Mouse (Mus musculus): ENCODE data around the gene Dnm1. TPM values are rescaled to one million over a fixed set of nuclear protein-coding genes. Genes with fewer than 3 reads are reported as not detected.

Gene Dnm1
- 12.4 and 12.8 TPM in 2 replicates for polyA plus RNA-seq (2014; fragmentation: Nextera tagmentation; extraction: Ambion mirVana)

DNA sequence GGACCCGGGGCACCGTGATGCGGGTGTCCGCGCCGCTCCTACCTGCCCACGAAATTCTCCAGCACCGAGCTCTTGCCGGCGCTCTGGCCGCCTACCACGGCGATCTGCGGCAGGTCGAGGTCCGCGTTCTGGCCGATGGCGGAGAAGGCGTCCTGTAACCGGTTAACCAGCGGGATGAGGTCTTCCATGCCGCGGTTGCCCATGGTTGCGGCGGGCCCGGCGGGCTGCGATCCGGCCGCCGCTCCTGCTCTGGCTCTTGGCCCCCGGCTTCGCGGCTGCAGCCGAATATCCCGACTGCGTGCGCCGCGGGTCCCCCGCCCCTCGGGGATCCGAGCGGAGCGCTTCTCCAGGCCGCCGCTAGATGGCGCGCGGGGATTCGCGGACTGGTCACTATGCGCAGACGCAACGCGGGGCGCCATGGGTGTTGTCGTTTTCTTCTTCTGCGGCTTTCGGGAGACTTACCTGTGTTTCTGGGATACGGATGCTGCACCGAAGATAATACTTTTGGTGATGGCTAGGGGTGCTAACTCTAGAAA lies at the start of gene Dnm1:
TSS of gene Dnm1 (minus strand) at position 332 of the 536 bp plus-strand sequence.
- Histone ChIP-seq H3K4me1 (replicated peaks; ENCODE audit: control insufficient read depth, insufficient read depth, low read length) (0 out of 2 replicates have a peak, but pooled peaks cover 7% of the 10 kb centered on the region), H3K4me2 (ENCODE audit: low read depth, low read length, severe bottlenecking) (peak within 1 kb of the TSS; percentile 93), H3K9me3 (ENCODE audit: control insufficient read depth, low read length) (no peaks in the 10 kb centered on the region), H3K4me3 (ENCODE audit: low read depth, low read length) (peak within 1 kb of the TSS; percentile 54), H3K27me3 (ENCODE audit: control insufficient read depth, insufficient read depth, low read length) (no peaks in the 10 kb centered on the region), H3K27ac (ENCODE audit: low read depth, low read length) (no peak within 1 kb of the TSS; the same call in 1 of the 2 replicates), H3K36me3 (ENCODE audit: control insufficient read depth, insufficient read depth, low read length) (no peaks in the 10 kb centered on the region), H3K9ac (ENCODE audit: low read length) (peak within 1 kb of the TSS; percentile 73)
- ATAC-seq (replicated peaks; ENCODE audit: low FRiP score) = peak; percentile 62
- DNase-seq (ENCODE audit: low spot score) = peak; percentile 96
- under 1% methylated on average over 63 of the region's 63 CpGs for WGBS

DNA sequence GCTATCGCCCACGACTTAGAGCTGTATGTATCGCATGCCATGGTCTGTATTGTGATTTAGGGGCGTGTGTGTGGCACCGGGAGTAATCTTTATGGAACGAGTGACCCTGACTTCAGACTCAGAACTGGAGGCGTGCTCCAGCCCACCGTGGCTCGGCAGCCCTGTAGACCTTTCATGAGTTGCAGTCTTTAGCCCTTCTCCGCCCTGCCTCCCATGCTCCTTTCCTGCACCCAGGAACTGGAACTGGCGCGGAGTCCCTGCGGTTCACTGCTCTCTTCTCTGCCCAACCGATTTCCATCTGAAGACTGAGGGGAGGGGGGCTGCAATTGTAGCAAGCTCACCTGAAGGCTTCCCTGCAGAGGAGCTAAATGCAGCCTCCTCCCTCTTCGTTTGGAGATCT lies 43.6 kb upstream of the Dnm1 start:
- peaks cover 3% of the 10 kb centered on the region; the same call in 1 of the 2 replicates for H3K4me1 ChIP-seq (replicated peaks; ENCODE audit: control insufficient read depth, insufficient read depth, low read length)
- peak overlapping the region; percentile 76 for H3K9ac ChIP-seq (ENCODE audit: low read length)
- no peaks in the 10 kb centered on the region; the same call in 1 of the 2 replicates for H3K36me3 ChIP-seq (ENCODE audit: control insufficient read depth, insufficient read depth, low read length)
- H3K9me3 ChIP-seq (ENCODE audit: control insufficient read depth, low read length) = no peaks in the 10 kb centered on the region
- under 1% methylated on average over 15 of the region's 15 CpGs for WGBS
- no peaks in the 10 kb centered on the region for H3K27me3 ChIP-seq (ENCODE audit: control insufficient read depth, insufficient read depth, low read length)
- H3K4me2 ChIP-seq (ENCODE audit: low read depth, low read length, severe bottlenecking) = peak overlapping the region; percentile 83
- H3K4me3 ChIP-seq (ENCODE audit: low read depth, low read length) = peak overlapping the region; percentile 80
- H3K27ac ChIP-seq (ENCODE audit: low read depth, low read length) = no peak overlapping the region
- DNase-seq (ENCODE audit: low spot score) (no peak), ATAC-seq (replicated peaks; ENCODE audit: low FRiP score) (no peak)

DNA sequence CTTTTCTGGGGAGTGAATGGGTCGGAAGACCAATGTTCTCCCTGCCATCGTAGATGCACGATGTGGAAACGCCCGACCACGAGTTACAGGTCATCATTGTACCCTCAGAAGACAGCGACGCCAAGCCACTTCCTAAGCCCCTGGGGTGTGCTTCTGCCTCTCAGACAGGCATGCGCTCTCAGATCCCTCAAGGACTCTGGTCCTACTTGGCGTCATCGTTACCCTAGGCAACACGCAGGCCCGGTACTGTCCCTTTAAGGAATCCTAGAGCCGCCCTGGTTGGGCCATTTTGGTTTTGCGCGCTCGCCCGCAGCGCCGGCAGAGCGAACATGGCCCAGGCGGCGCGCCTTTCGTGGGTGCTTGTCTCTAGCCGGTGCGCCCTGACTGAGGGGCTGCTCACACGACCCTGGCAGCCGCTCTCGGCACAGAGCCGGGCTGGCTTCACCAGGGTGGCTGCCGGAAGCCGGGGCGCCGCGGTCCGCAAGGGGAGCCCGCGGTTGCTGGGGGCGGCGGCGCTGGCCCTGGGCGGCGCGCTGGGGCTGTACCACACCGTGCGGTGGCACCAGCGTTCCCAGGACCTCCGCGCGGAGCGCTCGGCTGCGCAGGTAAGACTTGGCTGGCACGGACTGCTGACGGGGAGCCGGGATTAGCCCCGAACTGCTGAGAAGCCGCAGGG lies 42.9 kb upstream of the Dnm1 start:
- H3K36me3 ChIP-seq (ENCODE audit: control insufficient read depth, insufficient read depth, low read length) = no peaks in the 10 kb centered on the region; the same call in 1 of the 2 replicates
- H3K4me1 ChIP-seq (replicated peaks; ENCODE audit: control insufficient read depth, insufficient read depth, low read length) = peaks cover 3% of the 10 kb centered on the region; the same call in 1 of the 2 replicates
- peak overlapping the region; percentile 75 for H3K27ac ChIP-seq (ENCODE audit: low read depth, low read length)
- ATAC-seq (replicated peaks; ENCODE audit: low FRiP score) (peak; percentile 94), DNase-seq (ENCODE audit: low spot score) (peak; percentile 91)
- 1% methylated on average over 58 of the region's 59 CpGs for WGBS
- H3K9ac ChIP-seq (ENCODE audit: low read length) = peak overlapping the region; percentile 76
- no peaks in the 10 kb centered on the region for H3K9me3 ChIP-seq (ENCODE audit: control insufficient read depth, low read length)
- H3K4me3 ChIP-seq (ENCODE audit: low read depth, low read length) = peak overlapping the region; percentile 80
- no peaks in the 10 kb centered on the region for H3K27me3 ChIP-seq (ENCODE audit: control insufficient read depth, insufficient read depth, low read length)
- peak overlapping the region; percentile 83 for H3K4me2 ChIP-seq (ENCODE audit: low read depth, low read length, severe bottlenecking)

DNA sequence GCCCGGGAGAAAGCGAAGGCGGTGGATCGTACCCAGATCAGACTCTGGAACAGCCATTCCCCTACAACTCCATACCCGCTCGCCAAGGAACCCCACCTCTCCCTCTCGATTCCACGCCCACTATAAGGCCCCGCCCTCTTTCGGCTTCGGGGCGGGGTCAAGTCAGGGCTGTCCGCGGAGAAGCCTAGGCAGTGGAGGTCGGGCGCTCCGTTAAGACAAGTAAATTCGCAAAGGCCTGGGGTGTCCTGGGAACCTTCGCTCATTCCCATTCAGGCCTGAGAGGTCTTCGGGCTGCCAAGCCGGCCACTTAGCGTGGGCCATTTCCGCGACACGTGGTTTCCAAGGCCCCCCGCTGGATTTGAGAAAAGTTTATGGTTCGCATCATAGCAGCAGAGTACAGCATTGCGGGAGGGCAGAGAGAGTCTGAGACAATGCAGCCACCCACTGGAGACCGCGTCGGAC lies 42.4 kb upstream of the Dnm1 start, which contains the start of gene Ptges2:
TSS of gene Ptges2 (plus strand) at position 413 of the 462 bp plus-strand sequence.
- H3K9ac ChIP-seq (ENCODE audit: low read length) = peak within 1 kb of the TSS; percentile 76
- H3K4me2 ChIP-seq (ENCODE audit: low read depth, low read length, severe bottlenecking) = peak within 1 kb of the TSS; percentile 83
- no peaks in the 10 kb centered on the region; the same call in 1 of the 2 replicates for H3K36me3 ChIP-seq (ENCODE audit: control insufficient read depth, insufficient read depth, low read length)
- H3K27me3 ChIP-seq (ENCODE audit: control insufficient read depth, insufficient read depth, low read length) = no peaks in the 10 kb centered on the region
- no peaks in the 10 kb centered on the region for H3K9me3 ChIP-seq (ENCODE audit: control insufficient read depth, low read length)
- DNase-seq (ENCODE audit: low spot score) = peak; percentile 90
- peak within 1 kb of the TSS; percentile 80 for H3K4me3 ChIP-seq (ENCODE audit: low read depth, low read length)
- H3K4me1 ChIP-seq (replicated peaks; ENCODE audit: control insufficient read depth, insufficient read depth, low read length) = peaks cover 3% of the 10 kb centered on the region; the same call in 1 of the 2 replicates
- H3K27ac ChIP-seq (ENCODE audit: low read depth, low read length) = peak within 1 kb of the TSS; percentile 75
- ATAC-seq (replicated peaks; ENCODE audit: low FRiP score) = peak; percentile 86
- under 1% methylated on average over 31 of the region's 31 CpGs for WGBS

DNA sequence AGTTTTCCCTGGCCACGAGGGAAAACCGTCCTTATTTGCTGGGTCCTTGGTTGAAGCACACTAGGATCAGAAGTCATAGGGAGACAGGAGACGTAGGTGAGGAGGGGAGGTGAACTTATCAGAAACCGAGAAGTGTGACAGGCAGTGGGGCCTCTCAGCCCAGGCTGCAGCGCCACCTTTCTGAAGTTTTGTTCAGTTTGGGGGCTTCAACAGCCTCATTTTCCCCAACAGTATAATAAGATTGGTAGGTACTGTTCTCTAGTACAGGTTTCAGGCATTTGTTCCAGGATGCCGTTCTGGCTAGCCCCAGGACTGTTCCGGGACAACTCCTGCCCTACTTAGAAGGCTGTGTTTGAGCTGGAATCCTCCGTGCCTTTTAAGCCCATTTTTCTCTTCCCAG lies 41.8 kb upstream of the Dnm1 start:
- peak overlapping the region; percentile 80 for H3K4me3 ChIP-seq (ENCODE audit: low read depth, low read length)
- 7% methylated on average over 8 of the region's 8 CpGs for WGBS
- peaks cover 3% of the 10 kb centered on the region; the same call in 1 of the 2 replicates for H3K4me1 ChIP-seq (replicated peaks; ENCODE audit: control insufficient read depth, insufficient read depth, low read length)
- peak; percentile 65 for DNase-seq (ENCODE audit: low spot score)
- no peaks in the 10 kb centered on the region; the same call in 1 of the 2 replicates for H3K36me3 ChIP-seq (ENCODE audit: control insufficient read depth, insufficient read depth, low read length)
- ATAC-seq (replicated peaks; ENCODE audit: low FRiP score) = 0 out of 2 replicates have a peak, but pooled peaks have one; percentile 6
- H3K9me3 ChIP-seq (ENCODE audit: control insufficient read depth, low read length) = no peaks in the 10 kb centered on the region
- H3K27me3 ChIP-seq (ENCODE audit: control insufficient read depth, insufficient read depth, low read length) = no peaks in the 10 kb centered on the region
- H3K27ac ChIP-seq (ENCODE audit: low read depth, low read length) = peak overlapping the region; percentile 75; the same call in 1 of the 2 replicates
- peak overlapping the region; percentile 83 for H3K4me2 ChIP-seq (ENCODE audit: low read depth, low read length, severe bottlenecking)
- peak overlapping the region; percentile 76 for H3K9ac ChIP-seq (ENCODE audit: low read length)

DNA sequence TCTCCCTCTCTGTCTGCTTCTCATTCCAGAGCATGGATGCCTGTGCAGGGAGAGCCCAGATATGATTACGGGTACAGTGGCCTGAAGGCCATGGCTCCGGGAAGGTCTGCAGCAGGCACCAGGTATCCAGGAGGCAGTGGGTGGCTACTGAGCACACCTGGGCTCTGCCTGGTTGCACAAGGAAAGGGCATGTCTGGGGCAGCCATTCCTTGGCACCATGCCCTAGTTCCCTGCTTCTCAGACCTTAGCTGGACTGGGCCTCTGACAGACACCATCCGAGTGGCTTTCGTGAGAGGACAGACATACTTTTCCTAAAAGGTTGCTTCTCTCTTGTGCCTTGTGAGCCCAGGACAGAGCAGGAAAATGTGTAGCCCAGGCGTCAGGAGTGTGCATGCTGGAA lies 38.9 kb upstream of the Dnm1 start:
- Histone ChIP-seq H3K27ac (ENCODE audit: low read depth, low read length) (no peak overlapping the region), H3K4me1 (replicated peaks; ENCODE audit: control insufficient read depth, insufficient read depth, low read length) (peaks cover 3% of the 10 kb centered on the region; the same call in 1 of the 2 replicates), H3K4me3 (ENCODE audit: low read depth, low read length) (no peak overlapping the region), H3K4me2 (ENCODE audit: low read depth, low read length, severe bottlenecking) (no peak overlapping the region), H3K9me3 (ENCODE audit: control insufficient read depth, low read length) (no peaks in the 10 kb centered on the region), H3K27me3 (ENCODE audit: control insufficient read depth, insufficient read depth, low read length) (no peaks in the 10 kb centered on the region), H3K9ac (ENCODE audit: low read length) (no peak overlapping the region), H3K36me3 (ENCODE audit: control insufficient read depth, insufficient read depth, low read length) (no peaks in the 10 kb centered on the region)
- 89% methylated on average over 5 of the region's 5 CpGs for WGBS
- DNase-seq (ENCODE audit: low spot score) (no peak), ATAC-seq (replicated peaks; ENCODE audit: low FRiP score) (no peak)

DNA sequence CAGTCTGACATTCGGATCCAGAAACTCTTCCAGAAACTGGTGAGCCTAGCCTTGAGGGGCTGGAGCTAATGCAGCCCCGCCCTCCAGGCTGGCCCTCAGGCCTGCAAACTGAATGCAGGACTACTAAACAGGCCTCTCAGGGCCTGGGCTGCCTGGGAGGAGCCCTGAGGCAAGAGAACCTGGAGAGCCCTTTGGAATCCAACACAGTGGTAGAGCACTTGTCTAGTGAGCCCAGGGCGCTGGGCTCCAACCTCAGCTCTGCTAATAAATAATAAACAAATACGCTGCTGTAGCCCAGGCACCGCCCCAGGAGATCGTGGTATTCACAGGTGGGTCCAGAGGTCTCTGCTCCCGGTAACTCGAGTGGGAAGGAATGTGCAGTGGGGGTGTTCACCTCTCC lies 37.7 kb upstream of the Dnm1 start:
- H3K9me3 ChIP-seq (ENCODE audit: control insufficient read depth, low read length) = no peaks in the 10 kb centered on the region
- no peak overlapping the region for H3K4me2 ChIP-seq (ENCODE audit: low read depth, low read length, severe bottlenecking)
- no peaks in the 10 kb centered on the region for H3K4me1 ChIP-seq (replicated peaks; ENCODE audit: control insufficient read depth, insufficient read depth, low read length)
- ATAC-seq (replicated peaks; ENCODE audit: low FRiP score) (no peak), DNase-seq (ENCODE audit: low spot score) (no peak)
- H3K27me3 ChIP-seq (ENCODE audit: control insufficient read depth, insufficient read depth, low read length) = no peaks in the 10 kb centered on the region
- H3K9ac ChIP-seq (ENCODE audit: low read length) = no peak overlapping the region
- WGBS = 69% methylated on average over 8 of the region's 8 CpGs
- H3K4me3 ChIP-seq (ENCODE audit: low read depth, low read length) = no peak overlapping the region
- no peaks in the 10 kb centered on the region for H3K36me3 ChIP-seq (ENCODE audit: control insufficient read depth, insufficient read depth, low read length)
- H3K27ac ChIP-seq (ENCODE audit: low read depth, low read length) = no peak overlapping the region

DNA sequence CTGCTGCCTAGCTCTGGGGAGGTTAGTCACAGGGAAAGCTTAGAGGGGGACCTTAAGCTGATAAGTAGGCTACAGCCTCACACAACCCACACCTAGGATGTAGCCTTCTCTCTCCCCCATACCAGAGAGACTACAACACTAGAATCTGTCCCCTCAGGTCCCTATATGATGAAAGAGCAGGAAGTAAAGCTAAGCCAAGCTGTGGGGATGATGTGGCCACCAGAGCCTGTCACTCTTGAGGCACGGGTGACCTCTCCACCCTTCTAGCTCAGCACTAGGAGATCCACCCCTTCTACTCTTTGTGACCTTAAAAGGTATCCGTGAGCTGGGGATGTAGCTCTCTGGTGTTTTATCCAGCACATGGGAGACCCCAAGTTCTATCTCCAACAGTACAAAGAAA lies 36.0 kb upstream of the Dnm1 start:
- Histone ChIP-seq H3K9me3 (ENCODE audit: control insufficient read depth, low read length) (no peaks in the 10 kb centered on the region), H3K4me3 (ENCODE audit: low read depth, low read length) (no peak overlapping the region), H3K27ac (ENCODE audit: low read depth, low read length) (no peak overlapping the region), H3K9ac (ENCODE audit: low read length) (no peak overlapping the region), H3K27me3 (ENCODE audit: control insufficient read depth, insufficient read depth, low read length) (no peaks in the 10 kb centered on the region), H3K4me2 (ENCODE audit: low read depth, low read length, severe bottlenecking) (no peak overlapping the region), H3K4me1 (replicated peaks; ENCODE audit: control insufficient read depth, insufficient read depth, low read length) (no peaks in the 10 kb centered on the region), H3K36me3 (ENCODE audit: control insufficient read depth, insufficient read depth, low read length) (no peaks in the 10 kb centered on the region)
- ATAC-seq (replicated peaks; ENCODE audit: low FRiP score) (no peak), DNase-seq (ENCODE audit: low spot score) (no peak)
- WGBS = 66% methylated on average over 2 of the region's 2 CpGs

All from forebrain, embryonic 11.5 days (tissue).